Mouse (Mus musculus) layer of hippocampus, postnatal 25 days (tissue): ENCODE data around the gene Zkscan14. TPM values are rescaled to one million over a fixed set of nuclear protein-coding genes. Genes with fewer than 3 reads are reported as not detected.
"Not testable (repeated sequence)": the region's sequence is repeated elsewhere in the genome, so short reads cannot be mapped to it uniquely, and the experiment has no call there.

Experiments used
- DNase-seq, 2 experiments: peaks; one replicate each; pipeline ENCODE4 v3.0.0; 2022; ENCODE audit warnings: mixed read lengths in 2 of 2, low spot score in 1 of 2; ENCODE audit errors: extremely low spot score in 1 of 2
- total RNA-seq, 2 experiments: library from RNA; stranded (reverse); gene quantifications; 2 replicates each; pipeline ENCODE4 v1.2.3; 2021

Gene Zkscan14
- 10 to 100 TPM; 11.1 to 13.8 TPM for total RNA-seq

GRCm38 (mm10) chr5:145201321-145201991, at the start of gene Zkscan14:
Zkscan14 (minus strand) TSS chr5:145201868.
- DNase-seq, result peak; percentile 41 to 57

GRCm38 (mm10) chr5:145249520-145249919, 47.9 kb upstream of the Zkscan14 start:
- DNase-seq, result no peak

- DNase-seq, result no peak
Measured at GRCm38 (mm10) chr5:145234636-145235035, 33.0 kb upstream of the Zkscan14 start.

DNA sequence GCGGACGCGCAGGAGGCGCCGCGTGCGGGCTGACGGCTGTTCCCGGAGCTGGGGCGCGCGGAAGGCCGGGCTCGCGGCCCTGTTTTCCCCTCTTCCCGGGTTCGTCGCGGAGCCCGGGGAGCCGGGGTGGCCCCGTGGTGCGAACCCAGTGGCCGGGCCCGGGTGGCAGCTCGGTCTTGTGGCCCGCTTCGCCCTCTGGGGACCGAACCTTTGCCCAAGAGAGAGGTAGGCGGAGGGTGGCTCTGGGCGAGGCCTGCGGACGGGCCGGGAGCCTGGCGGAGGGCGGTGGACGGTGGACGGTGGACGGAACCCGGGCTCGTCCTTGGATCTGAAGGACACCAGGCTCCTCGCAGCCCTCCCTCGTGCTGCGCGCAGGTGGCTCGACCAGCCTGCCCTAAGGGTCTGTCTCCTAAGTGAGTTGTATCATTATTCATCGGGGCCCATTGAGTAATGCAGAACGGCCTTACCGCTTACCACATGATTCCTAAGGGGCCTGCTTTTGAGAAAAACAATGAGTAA, 30.3 kb upstream of the Zkscan14 start:
- no peak for DNase-seq

GRCm38 (mm10) chr5:145231367-145231871, 29.8 kb upstream of the Zkscan14 start, which contains the start of gene Zfp655:
Zfp655 (plus strand) TSS chr5:145231715.
- DNase-seq, result peak; percentile 92 to 98

GRCm38 (mm10) chr5:145230641-145231040, 29.0 kb upstream of the Zkscan14 start:
- DNase-seq, result no peak

DNA sequence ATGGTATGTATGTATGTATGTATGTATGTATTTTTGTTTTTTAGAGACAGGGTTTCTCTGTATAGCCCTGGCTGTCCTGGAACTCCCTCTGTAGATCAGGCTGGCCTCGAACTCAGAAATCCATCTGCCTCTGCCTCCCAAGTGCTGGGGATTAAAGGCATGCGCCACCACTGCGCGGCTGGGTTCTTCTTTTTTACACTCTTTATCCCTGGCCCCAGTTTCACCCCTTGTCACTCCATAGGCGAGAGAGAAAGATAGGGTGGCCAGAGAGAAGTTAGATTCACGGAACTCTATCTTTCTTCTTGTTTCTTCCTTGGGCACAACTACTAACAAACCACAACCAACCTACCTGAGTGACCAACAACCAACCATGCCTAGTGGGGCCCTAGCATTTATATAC, 27.6 kb upstream of the Zkscan14 start:
- not testable (repeated sequence) for DNase-seq

DNA sequence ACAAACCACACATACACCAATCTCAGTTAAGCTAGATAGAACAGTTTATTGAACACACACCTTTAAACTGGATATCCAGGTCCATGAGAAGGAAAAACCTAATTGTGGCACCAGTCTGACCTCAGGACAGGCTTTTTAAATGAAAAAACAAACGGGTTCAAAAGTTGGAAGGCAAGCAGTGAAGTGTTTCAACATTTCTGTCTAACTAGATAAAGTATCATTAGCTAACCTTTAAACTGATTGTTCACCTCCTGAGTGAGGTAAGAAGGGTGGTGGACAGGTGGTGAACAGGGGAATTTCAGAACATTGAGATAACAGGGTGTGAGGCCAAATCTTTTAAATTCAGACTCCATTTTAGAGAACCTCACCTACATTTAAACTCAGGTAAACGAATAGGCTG, 24.8 kb upstream of the Zkscan14 start:
- DNase-seq, result no peak

DNA sequence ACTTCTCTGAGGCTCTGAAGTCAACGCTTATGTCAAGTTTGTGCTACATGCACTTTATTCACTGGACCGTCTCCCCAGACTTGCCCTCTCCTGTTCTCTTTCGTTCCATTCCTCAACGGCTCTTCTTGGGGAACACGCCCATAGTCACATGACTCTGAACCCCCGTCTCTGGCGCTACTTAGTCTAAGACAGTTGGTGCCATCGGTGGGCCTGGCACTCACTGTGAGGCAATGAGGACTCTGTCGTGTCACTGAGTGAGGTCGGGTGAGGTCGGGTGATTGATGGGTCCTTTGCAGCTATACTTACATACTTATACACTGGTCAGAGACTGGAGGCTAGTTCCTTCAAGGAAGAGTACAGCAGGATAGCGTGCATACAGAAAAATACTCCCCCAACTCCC, 21.7 kb upstream of the Zkscan14 start:
- DNase-seq, result no peak

DNA sequence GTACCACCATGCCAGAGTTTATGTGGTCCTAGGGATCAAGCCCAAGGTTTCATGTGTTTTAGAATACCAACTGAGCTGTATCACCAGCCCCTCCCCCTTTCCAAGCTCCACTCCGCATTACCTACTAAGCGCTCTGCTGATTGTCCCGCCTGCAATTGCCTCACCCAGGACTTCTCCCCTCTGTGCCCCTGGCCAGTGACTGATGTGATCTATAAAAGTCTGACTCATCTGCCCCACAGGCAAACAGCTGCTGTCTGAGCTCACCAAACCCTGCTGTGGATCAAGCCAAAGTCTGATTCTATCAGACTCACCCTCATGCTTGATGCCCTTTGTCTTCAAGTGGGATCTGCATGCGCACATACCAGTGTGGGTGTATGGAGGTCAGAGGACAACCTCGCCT, 21.2 kb upstream of the Zkscan14 start:
- no peak for DNase-seq

DNA sequence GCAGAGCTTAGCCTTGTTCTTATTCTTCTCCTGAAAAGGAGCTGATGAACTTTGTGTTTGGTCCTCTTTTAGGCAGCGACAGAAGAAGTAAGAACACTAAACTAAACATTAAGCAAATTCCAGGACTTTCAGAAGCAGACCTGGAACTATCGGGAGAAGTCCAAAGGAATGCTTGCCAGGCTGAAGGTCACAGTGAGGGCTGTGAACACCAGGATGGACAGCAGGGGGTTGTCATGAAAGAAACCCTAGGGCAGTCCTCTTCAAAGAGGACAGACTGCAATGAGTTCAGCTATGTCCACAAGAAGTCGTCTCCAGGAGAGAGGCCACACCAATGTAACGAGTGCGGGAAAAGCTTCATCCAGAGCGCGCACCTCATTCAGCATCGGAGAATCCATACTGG, 18.3 kb upstream of the Zkscan14 start:
- DNase-seq, result no peak

- no peak for DNase-seq
Measured at GRCm38 (mm10) chr5:145218671-145219070, 17.0 kb upstream of the Zkscan14 start.

DNA sequence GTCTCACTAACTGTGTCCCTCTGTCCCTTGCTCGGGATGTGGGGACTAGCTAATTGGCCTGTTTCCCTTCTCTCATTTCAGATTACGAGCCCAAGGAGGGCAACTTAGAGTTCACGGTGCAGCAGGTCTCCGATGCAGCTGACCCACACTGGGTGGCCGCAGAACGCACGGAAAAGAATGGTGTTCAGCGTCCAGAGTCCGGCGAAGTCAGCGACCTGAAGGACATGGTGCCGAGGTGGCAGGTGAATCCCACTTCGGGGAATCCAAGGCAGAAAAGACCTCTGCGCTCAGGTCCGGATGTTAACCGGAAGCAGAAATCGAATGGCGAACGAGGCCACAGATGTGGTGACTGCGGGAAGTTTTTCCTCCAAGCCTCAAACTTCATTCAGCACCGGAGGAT, 16.5 kb upstream of the Zkscan14 start:
- no peak for DNase-seq

DNA sequence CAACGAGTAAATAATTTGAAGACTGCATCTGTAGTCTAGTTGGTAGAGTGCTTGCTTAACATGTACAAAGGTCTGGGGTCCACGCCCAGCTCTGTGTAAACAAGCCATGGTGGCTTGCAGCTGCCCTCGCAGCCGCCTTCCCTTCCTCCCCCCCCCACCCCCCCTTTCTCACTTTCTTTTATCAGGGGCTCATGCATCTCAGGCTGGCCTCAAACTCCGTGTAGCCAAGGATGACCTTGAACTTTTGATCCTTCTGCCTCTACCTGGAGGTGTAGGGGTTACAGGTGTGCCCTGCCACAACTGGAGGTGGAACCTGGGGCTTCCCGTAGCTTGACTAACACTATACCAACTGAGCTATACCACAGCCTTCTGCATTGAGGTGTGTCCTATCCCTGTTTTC, 16.1 kb upstream of the Zkscan14 start:
- DNase-seq, result no peak

DNA sequence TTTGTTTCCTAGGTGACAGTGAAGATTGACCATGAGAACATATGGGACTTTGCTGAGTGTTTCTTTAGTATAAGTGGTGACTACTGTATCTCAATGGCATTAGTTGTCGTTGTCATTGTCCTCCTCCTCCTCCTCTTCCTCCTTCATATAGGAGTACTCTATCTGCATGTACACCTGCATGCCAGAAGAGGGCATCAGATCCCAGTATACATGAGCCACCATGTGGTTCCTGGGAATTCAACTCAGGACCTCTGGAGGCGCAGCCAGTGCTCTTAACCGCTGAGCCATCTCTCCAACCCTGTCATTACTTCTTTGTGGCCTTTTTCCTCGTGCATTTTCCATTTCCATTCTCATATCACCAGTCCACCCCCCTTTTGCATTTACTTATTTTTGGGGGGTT, 13.0 kb upstream of the Zkscan14 start:
- DNase-seq, result no peak

DNA sequence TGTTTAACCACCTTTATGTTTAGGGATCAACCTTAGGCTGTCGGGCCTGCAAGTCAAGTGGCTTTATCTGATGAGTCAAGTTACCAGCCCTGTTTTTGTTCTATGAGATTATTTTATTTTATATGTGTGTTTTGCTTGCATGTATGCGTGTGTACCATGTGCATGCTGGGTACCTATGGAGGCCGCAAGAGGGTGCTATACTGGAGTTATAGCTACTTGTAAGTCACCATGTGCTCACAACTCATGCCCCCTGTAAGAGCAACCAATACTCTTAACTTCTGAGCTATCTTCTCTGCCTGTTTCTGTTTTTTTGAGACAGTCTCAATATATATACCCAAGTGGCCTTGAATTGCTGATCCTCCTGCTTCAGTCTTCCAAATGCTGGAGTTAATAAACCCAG, 11.8 kb upstream of the Zkscan14 start:
- DNase-seq, result no peak

GRCm38 (mm10) chr5:145212216-145212615, 10.5 kb upstream of the Zkscan14 start:
- DNase-seq, result no peak

DNA sequence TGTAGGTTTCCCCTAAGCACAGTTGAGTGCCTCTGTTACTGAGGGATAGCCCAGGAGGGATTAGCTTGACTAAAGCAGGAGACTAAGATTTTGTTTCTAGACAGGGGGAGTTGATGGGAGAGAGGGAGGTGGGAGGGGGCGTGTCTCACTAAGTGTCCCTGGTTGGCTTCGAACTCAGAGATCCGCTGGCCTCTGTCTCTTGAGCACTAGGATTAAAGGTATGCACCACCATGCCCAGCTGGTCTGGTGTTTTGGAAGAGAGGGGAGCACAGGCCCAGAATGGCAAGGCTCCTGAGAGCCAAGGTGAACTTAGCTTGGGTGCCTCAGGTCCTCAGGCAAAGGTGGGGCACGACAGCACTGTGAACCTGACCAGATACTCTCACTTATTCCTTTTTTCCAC, 9.7 kb upstream of the Zkscan14 start:
- no peak for DNase-seq

DNA sequence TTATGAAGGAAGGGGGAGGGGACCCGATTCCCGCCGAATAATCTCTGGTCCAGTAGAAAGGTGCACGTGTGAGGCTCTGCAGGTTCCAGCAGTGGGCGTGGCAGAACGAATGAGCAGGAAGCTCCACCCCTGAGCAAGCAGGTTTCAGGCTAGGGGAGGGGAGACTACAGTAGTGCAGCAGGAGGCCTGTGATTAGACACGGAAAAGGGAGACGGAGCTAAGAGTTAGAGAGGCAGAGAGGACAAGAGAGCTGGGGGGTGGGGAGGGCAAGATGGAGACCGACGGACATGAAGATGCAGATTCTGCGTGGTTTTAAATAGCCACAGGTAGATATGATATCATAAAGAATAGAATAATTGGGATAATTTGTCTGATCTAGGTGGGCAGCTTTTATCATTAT, 6.7 kb upstream of the Zkscan14 start:
- DNase-seq, result not testable (repeated sequence)

DNA sequence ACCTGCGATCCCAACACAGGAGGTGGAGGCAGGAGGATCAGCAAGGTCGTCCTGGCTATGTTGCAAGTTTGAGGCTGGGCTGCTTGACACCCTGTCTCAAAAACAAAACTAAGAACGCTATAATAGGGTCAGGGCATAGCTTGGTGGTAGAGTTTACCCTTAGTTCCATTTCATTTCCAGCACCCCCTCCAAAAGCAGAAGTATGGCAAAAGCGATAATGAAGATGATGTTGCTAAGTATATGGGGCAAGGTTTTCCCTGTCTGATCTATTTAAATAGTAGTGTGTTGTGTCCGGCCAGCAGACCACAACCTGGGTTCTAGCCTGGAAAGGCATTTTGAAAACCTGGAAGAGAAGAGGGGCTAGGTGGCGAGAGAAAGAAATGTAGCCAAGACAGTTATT, 6.3 kb upstream of the Zkscan14 start:
- no peak for DNase-seq

DNA sequence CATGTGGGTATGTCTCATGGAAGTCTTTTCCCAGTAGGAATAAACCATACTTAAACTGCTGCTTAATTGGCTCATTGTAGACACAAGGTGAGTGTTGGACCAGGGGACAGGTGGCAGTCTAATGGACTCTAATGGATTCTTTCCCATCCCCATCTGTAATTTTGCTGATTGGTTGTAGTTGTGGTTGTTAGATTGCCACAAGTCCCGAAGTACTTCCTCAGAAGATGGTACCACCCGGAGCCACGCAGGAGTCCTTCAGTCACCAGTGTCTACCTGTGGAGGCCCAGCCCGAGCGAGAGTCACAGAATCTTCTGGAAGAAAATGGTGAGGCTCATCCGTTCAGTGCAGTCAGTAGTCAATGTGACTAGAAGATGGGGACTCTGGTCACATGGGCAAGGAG, 5.7 kb upstream of the Zkscan14 start:
- no peak for DNase-seq

- DNase-seq, result no peak
Measured at GRCm38 (mm10) chr5:145205041-145205440, 3.4 kb upstream of the Zkscan14 start.
